Mouse (Mus musculus) hindbrain, embryonic 12.5 days (tissue): ENCODE results near the gene Tnnt3. TPM values are rescaled to one million over a fixed set of nuclear protein-coding genes. Genes with fewer than 3 reads are reported as not detected.

Experiments
- ATAC-seq: fragments of 200-750 bp; cut with Nextera tagmentation; 2 replicates; pipeline ENCODE4 v1.8.0; 2017; ENCODE audit warnings: moderate TSS enrichment; ENCODE audit not compliant: low FRiP score
- H3K27ac ChIP-seq: fragments of 300-500 bp; sonication (generic); 2 replicates; pipeline ENCODE4 v1.5.1; 2016; ENCODE audit warnings: mild to moderate bottlenecking
- H3K27me3 ChIP-seq: fragments of 300-500 bp; sonication (generic); 2 replicates; pipeline ENCODE4 v1.6.1; 2016; ENCODE audit warnings: mild to moderate bottlenecking
- H3K36me3 ChIP-seq: fragments of 300-500 bp; sonication (generic); 2 replicates; pipeline ENCODE4 v1.6.1; 2016; ENCODE audit warnings: mild to moderate bottlenecking
- H3K4me1 ChIP-seq: fragments of 300-500 bp; sonication (generic); 2 replicates; pipeline ENCODE4 v1.6.1; 2016
- H3K4me2 ChIP-seq: fragments of 300-500 bp; sonication (generic); replicated peaks from 2 replicates; pipeline ENCODE4 v1.6.1; 2016; ENCODE audit warnings: mild to moderate bottlenecking
- H3K4me3 ChIP-seq: fragments of 300-500 bp; sonication (generic); 2 replicates; pipeline ENCODE4 v1.5.1; 2016; ENCODE audit warnings: mild to moderate bottlenecking
- H3K9ac ChIP-seq: fragments of 300-500 bp; sonication (generic); 2 replicates; pipeline ENCODE4 v1.6.1; 2016; ENCODE audit warnings: mild to moderate bottlenecking, moderate library complexity
- H3K9me3 ChIP-seq: fragments of 300-500 bp; sonication (generic); replicated peaks from 2 replicates; pipeline ENCODE4 v1.6.1; 2016; ENCODE audit warnings: mild to moderate bottlenecking
- WGBS: fragments of 180-500 bp; shearing (Covaris S2); methylation state at CpG from one replicate; pipeline ENCODE4 v1.1.7; 2016; 5-methylcytosine and 5-hydroxymethylcytosine counted together
- polyA plus RNA-seq: library from polyadenylated mRNA; unstranded; fragments of >200 nt; fragmentation: Nextera tagmentation; extraction: Ambion mirVana; gene quantifications from 2 replicates; pipeline ENCODE4 v1.2.1, GENCODE M21; 2016

Gene Tnnt3
- 1.8 and 5.8 TPM in 2 replicates for polyA plus RNA-seq

GRCm38 (mm10) chr7:142498575-142498974, at the start of gene Tnnt3:
Gene Tnnt3 (plus strand): TSS chr7:142498836.
- Histone ChIP-seq H3K9me3 (no peaks in the 10 kb centered on the region), H3K4me3 (no peak within 1 kb of the TSS), H3K4me1 (no peaks in the 10 kb centered on the region), H3K27ac (no peak within 1 kb of the TSS), H3K9ac (no peak within 1 kb of the TSS), H3K27me3 (no peaks in the 10 kb centered on the region), H3K4me2 (no peak within 1 kb of the TSS), H3K36me3 (no peaks in the 10 kb centered on the region)
- 88% methylated on average over 2 of the region's 2 CpGs for WGBS
- no peak for ATAC-seq

- no peaks in the 10 kb centered on the region for H3K4me1 ChIP-seq
- ATAC-seq, result no peak
- H3K9me3 ChIP-seq, result no peaks in the 10 kb centered on the region
- H3K27ac ChIP-seq, result no peak overlapping the region
- H3K4me3 ChIP-seq, result no peak overlapping the region
- no peak overlapping the region for H3K9ac ChIP-seq
- H3K4me2 ChIP-seq, result no peak overlapping the region
- no peaks in the 10 kb centered on the region for H3K36me3 ChIP-seq
- H3K27me3 ChIP-seq, result no peaks in the 10 kb centered on the region
- WGBS, result 76% methylated on average over 6 of the region's 6 CpGs
These were observed 49.5 kb upstream of the Tnnt3 start for GRCm38 (mm10) chr7:142449038-142449617.

- ATAC-seq, result no peak
- Histone ChIP-seq H3K4me3 (no peak overlapping the region), H3K27ac (peak overlapping the region; percentile 55; the same call in 1 of the 2 replicates), H3K9me3 (no peaks in the 10 kb centered on the region), H3K27me3 (no peaks in the 10 kb centered on the region), H3K36me3 (no peaks in the 10 kb centered on the region), H3K9ac (no peak overlapping the region), H3K4me2 (no peak overlapping the region), H3K4me1 (peaks cover 25% of the 10 kb centered on the region)
- 13% methylated on average over 1 of the region's 1 CpGs for WGBS
These were observed 43.9 kb upstream of the Tnnt3 start for GRCm38 (mm10) chr7:142454706-142455105.

- peak overlapping the region; percentile 55; the same call in 1 of the 2 replicates for H3K27ac ChIP-seq
- no peak overlapping the region for H3K4me2 ChIP-seq
- no peaks in the 10 kb centered on the region for H3K36me3 ChIP-seq
- H3K4me1 ChIP-seq, result peaks cover 25% of the 10 kb centered on the region
- 52% methylated on average over 2 of the region's 2 CpGs for WGBS
- H3K4me3 ChIP-seq, result no peak overlapping the region
- no peaks in the 10 kb centered on the region for H3K9me3 ChIP-seq
- H3K27me3 ChIP-seq, result no peaks in the 10 kb centered on the region
- ATAC-seq, result no peak
- H3K9ac ChIP-seq, result no peak overlapping the region
These were observed 43.4 kb upstream of the Tnnt3 start for GRCm38 (mm10) chr7:142455251-142455650.

- H3K27me3 ChIP-seq, result no peaks in the 10 kb centered on the region
- no peaks in the 10 kb centered on the region for H3K36me3 ChIP-seq
- no peak overlapping the region for H3K4me2 ChIP-seq
- H3K27ac ChIP-seq, result peak overlapping the region; percentile 75; the same call in 1 of the 2 replicates
- H3K9ac ChIP-seq, result no peak overlapping the region
- H3K9me3 ChIP-seq, result no peaks in the 10 kb centered on the region
- ATAC-seq, result 0 out of 2 replicates have a peak, but pooled peaks have one; percentile 6
- 77% methylated on average over 3 of the region's 3 CpGs for WGBS
- H3K4me3 ChIP-seq, result no peak overlapping the region
- peaks cover 25% of the 10 kb centered on the region for H3K4me1 ChIP-seq
These were observed 41.8 kb upstream of the Tnnt3 start for GRCm38 (mm10) chr7:142456806-142457205.

- Histone ChIP-seq H3K27me3 (no peaks in the 10 kb centered on the region), H3K4me1 (peaks cover 25% of the 10 kb centered on the region), H3K9ac (no peak overlapping the region), H3K4me2 (no peak overlapping the region), H3K4me3 (no peak overlapping the region), H3K9me3 (no peaks in the 10 kb centered on the region), H3K36me3 (no peaks in the 10 kb centered on the region), H3K27ac (peak overlapping the region; percentile 75)
- ATAC-seq, result 0 out of 2 replicates have a peak, but pooled peaks have one; percentile 32
- WGBS, result 29% methylated on average over 3 of the region's 3 CpGs
These were observed 41.3 kb upstream of the Tnnt3 start for GRCm38 (mm10) chr7:142457227-142457811.

GRCm38 (mm10) chr7:142458026-142458425, 40.6 kb upstream of the Tnnt3 start:
- H3K9me3 ChIP-seq, result no peaks in the 10 kb centered on the region
- ATAC-seq, result no peak
- peak overlapping the region; percentile 75 for H3K27ac ChIP-seq
- H3K36me3 ChIP-seq, result no peaks in the 10 kb centered on the region
- H3K4me1 ChIP-seq, result peaks cover 25% of the 10 kb centered on the region
- 50% methylated on average over 1 of the region's 2 CpGs for WGBS
- no peaks in the 10 kb centered on the region for H3K27me3 ChIP-seq
- no peak overlapping the region for H3K4me3 ChIP-seq
- H3K9ac ChIP-seq, result no peak overlapping the region
- H3K4me2 ChIP-seq, result no peak overlapping the region

GRCm38 (mm10) chr7:142458676-142459298, 39.8 kb upstream of the Tnnt3 start:
- Histone ChIP-seq H3K4me2 (no peak overlapping the region), H3K9me3 (no peaks in the 10 kb centered on the region), H3K9ac (no peak overlapping the region), H3K27me3 (no peaks in the 10 kb centered on the region), H3K4me1 (peaks cover 25% of the 10 kb centered on the region), H3K4me3 (no peak overlapping the region), H3K27ac (peak overlapping the region; percentile 70; the same call in 1 of the 2 replicates), H3K36me3 (no peaks in the 10 kb centered on the region)
- no peak for ATAC-seq
- WGBS, result 81% methylated on average over 5 of the region's 5 CpGs

GRCm38 (mm10) chr7:142459299-142459691, 39.3 kb upstream of the Tnnt3 start:
- Histone ChIP-seq H3K27me3 (no peaks in the 10 kb centered on the region), H3K36me3 (no peaks in the 10 kb centered on the region), H3K9me3 (no peaks in the 10 kb centered on the region), H3K4me3 (no peak overlapping the region), H3K9ac (no peak overlapping the region), H3K4me1 (peaks cover 25% of the 10 kb centered on the region), H3K27ac (no peak overlapping the region), H3K4me2 (no peak overlapping the region)
- 87% methylated on average over 2 of the region's 2 CpGs for WGBS
- no peak for ATAC-seq

GRCm38 (mm10) chr7:142460636-142461077, 38.0 kb upstream of the Tnnt3 start, which contains the start of gene Lsp1:
Gene Lsp1 (plus strand): TSS chr7:142460809.
- ATAC-seq, result no peak

GRCm38 (mm10) chr7:142461446-142461845, 37.2 kb upstream of the Tnnt3 start:
- Histone ChIP-seq H3K4me1 (peaks cover 15% of the 10 kb centered on the region), H3K9ac (no peak overlapping the region), H3K36me3 (no peaks in the 10 kb centered on the region), H3K27me3 (no peaks in the 10 kb centered on the region), H3K27ac (no peak overlapping the region), H3K4me2 (no peak overlapping the region), H3K9me3 (no peaks in the 10 kb centered on the region), H3K4me3 (no peak overlapping the region)
- 88% methylated on average over 2 of the region's 2 CpGs for WGBS
- ATAC-seq, result no peak

More at GRCm38 (mm10) chr7:142460636-142461077, 38.0 kb upstream of the Tnnt3 start, which contains the start of gene Lsp1:
- Histone ChIP-seq H3K9me3 (no peaks in the 10 kb centered on the region), H3K36me3 (no peaks in the 10 kb centered on the region), H3K27ac (no peak within 1 kb of the TSS), H3K4me1 (peaks cover 21% of the 10 kb centered on the region), H3K4me2 (no peak within 1 kb of the TSS), H3K27me3 (no peaks in the 10 kb centered on the region), H3K9ac (no peak within 1 kb of the TSS), H3K4me3 (no peak within 1 kb of the TSS)
- 94% methylated on average over 7 of the region's 7 CpGs for WGBS

GRCm38 (mm10) chr7:142462190-142462589, 36.4 kb upstream of the Tnnt3 start:
- no peaks in the 10 kb centered on the region for H3K9me3 ChIP-seq
- H3K4me1 ChIP-seq, result peaks cover 8% of the 10 kb centered on the region
- H3K27ac ChIP-seq, result no peak overlapping the region
- H3K4me2 ChIP-seq, result no peak overlapping the region
- no peaks in the 10 kb centered on the region for H3K27me3 ChIP-seq
- no peak overlapping the region for H3K9ac ChIP-seq
- 86% methylated on average over 6 of the region's 6 CpGs for WGBS
- no peak overlapping the region for H3K4me3 ChIP-seq
- no peaks in the 10 kb centered on the region for H3K36me3 ChIP-seq
- ATAC-seq, result no peak
